10 mouse cellular contexts compared by ENCODE assay signal in genomic region chr12:71147641-71148040, GRCm38 (mm10). TPM values are rescaled to one million over a fixed set of nuclear protein-coding genes. Genes with fewer than 3 reads are reported as not detected.
DNase-seq lines count a peak whose midpoint lies in the region; ATAC-seq and TF ChIP-seq lines count a peak whose summit lies in the region.
"Had no signal": no experiment of that assay in that cellular context is flagged by ENCODE, and none has a peak within 500 bp of the region (broad histone marks: within the 10 kb centered on the region; RNA-seq: fewer than 3 reads in every experiment).

No protein-coding gene starts in this region.

- ATAC-seq in kidney, embryonic 14.5 days (ENCODE audit: low FRiP score, low TSS enrichment): no peak
- peak; percentile 49 for ATAC-seq in activated CD4-positive, CD25-positive, alpha-beta regulatory T cell, adult 4 months
- ATAC-seq in erythroid progenitor cell, adult 5-6 weeks (replicated peaks; ENCODE audit: low FRiP score, poor library complexity, severe bottlenecking): no peak

- no peak overlapping the region for H3K9ac ChIP-seq in kidney, embryonic 14.5 days (ENCODE audit: low read depth, low read length)
- H3K9ac ChIP-seq: limb, embryonic 15.5 days had no signal

- peak; percentile 89 for TF ChIP-seq CTCF in E14TG2a.4 (conservative IDR thresholded peaks at IDR 0.05; ENCODE audit: low read length)

- no peak overlapping the region for H3K4me3 ChIP-seq in kidney, embryonic 14.5 days (ENCODE audit: low read length)
- no peak overlapping the region for H3K4me3 ChIP-seq in E14TG2a.4 (replicated peaks; ENCODE audit: low read length)
- H3K4me3 ChIP-seq in embryonic facial prominence, embryonic 10.5 days: no peak overlapping the region
- H3K4me3 ChIP-seq: limb, embryonic 15.5 days had no signal

- H3K36me3 ChIP-seq in kidney, embryonic 14.5 days (ENCODE audit: control insufficient read depth, insufficient read depth, low read length): peaks cover 64% of the 10 kb centered on the region
- H3K36me3 ChIP-seq in E14TG2a.4 (ENCODE audit: insufficient read depth, low read length): peaks cover 89% of the 10 kb centered on the region
- peaks cover 95% of the 10 kb centered on the region for H3K36me3 ChIP-seq in embryonic facial prominence, embryonic 10.5 days (replicated peaks)

- no peaks in the 10 kb centered on the region for H3K9me3 ChIP-seq in kidney, embryonic 14.5 days (ENCODE audit: control insufficient read depth, low read length)
- no peaks in the 10 kb centered on the region for H3K9me3 ChIP-seq in E14TG2a.4 (ENCODE audit: low read length)
- no peaks in the 10 kb centered on the region for H3K9me3 ChIP-seq in embryonic facial prominence, embryonic 10.5 days
- H3K9me3 ChIP-seq: limb, embryonic 15.5 days had no signal

- H3K27ac ChIP-seq in kidney, embryonic 14.5 days (ENCODE audit: low read depth, low read length): no peak overlapping the region
- H3K27ac ChIP-seq in embryonic facial prominence, embryonic 10.5 days (replicated peaks): no peak overlapping the region
- H3K27ac ChIP-seq: limb, embryonic 15.5 days had no signal

- DNase-seq in kidney, adult 8-10 months: peak; percentile 26 to 62
- peak; percentile 13 for DNase-seq in embryonic facial prominence, embryonic 10.5 days (ENCODE audit: low spot score)
- DNase-seq in left cerebral cortex, postnatal 4 days: peak; percentile 39
- peak; percentile 57 for DNase-seq in retina, postnatal 1 day

- no peaks in the 10 kb centered on the region for H3K4me1 ChIP-seq in kidney, embryonic 14.5 days (ENCODE audit: control insufficient read depth, insufficient read depth, low read length)
- peaks cover 22% of the 10 kb centered on the region for H3K4me1 ChIP-seq in E14TG2a.4 (replicated peaks; ENCODE audit: low read depth, low read length)
- H3K4me1 ChIP-seq in embryonic facial prominence, embryonic 10.5 days: no peaks in the 10 kb centered on the region
- H3K4me1 ChIP-seq: limb, embryonic 15.5 days had no signal

- WGBS in kidney, embryonic 14.5 days: 89% methylated on average over 3 of the region's 3 CpGs
- WGBS in embryonic facial prominence, embryonic 10.5 days: 86% methylated on average over 3 of the region's 3 CpGs

- intact Hi-C loops in left cerebral cortex, postnatal 4 days (cut with DNase I): no loop called here

- H3K4me2 ChIP-seq in kidney, embryonic 14.5 days (replicated peaks; ENCODE audit: low read depth, low read length): no peak overlapping the region
- H3K4me2 ChIP-seq: limb, embryonic 15.5 days had no signal

- H3K27me3 ChIP-seq in kidney, embryonic 14.5 days (ENCODE audit: control insufficient read depth, insufficient read depth, low read length): no peaks in the 10 kb centered on the region
- no peaks in the 10 kb centered on the region for H3K27me3 ChIP-seq in E14TG2a.4 (ENCODE audit: insufficient read depth, low read length)
- H3K27me3 ChIP-seq in embryonic facial prominence, embryonic 10.5 days (replicated peaks; ENCODE audit: low read depth, poor library complexity, severe bottlenecking): no peaks in the 10 kb centered on the region
- H3K27me3 ChIP-seq: limb, embryonic 15.5 days had no signal

RNA-seq across cellular contexts. Expression of gene 2700049A03Rik, which starts 11.0 kb away (rescaled TPM):
- 13.7 and 19.8 TPM in 2 replicates for polyA plus RNA-seq in kidney, embryonic 14.5 days (2014; fragmentation: Nextera tagmentation; extraction: Ambion mirVana)
- 10 to 100 TPM in 1 of 2 experiments, 1 to 10 TPM in 1; 8.0 to 10.8 TPM for polyA plus RNA-seq in activated CD4-positive, CD25-positive, alpha-beta regulatory T cell, adult 4 months (2017; shearing (Covaris generic))
- 19.4 and 21.1 TPM in 2 replicates for polyA plus RNA-seq in embryonic facial prominence, embryonic 10.5 days (2016; fragmentation: Nextera tagmentation; extraction: Ambion mirVana)
- 10 to 100 TPM in 1 of 2 experiments, 1 to 10 TPM in 1; 9.5 to 10.2 TPM for total RNA-seq in left cerebral cortex, postnatal 4 days (2021)
- total RNA-seq in erythroid progenitor cell, adult 5-6 weeks (2015; ENCODE audit: low replicate concordance): 9.2 and 19.5 TPM in 2 replicates
- 16.0 and 17.3 TPM in 2 replicates for total RNA-seq in erythroid progenitor cell, adult 5-6 weeks (2017; ENCODE audit: low replicate concordance)

RNA-seq across cellular contexts. Expression of gene Timm9, which starts 11.2 kb away (rescaled TPM):
- polyA plus RNA-seq in kidney, embryonic 14.5 days (2014; fragmentation: Nextera tagmentation; extraction: Ambion mirVana): 90.7 and 114 TPM in 2 replicates
- polyA plus RNA-seq in activated CD4-positive, CD25-positive, alpha-beta regulatory T cell, adult 4 months (2017; shearing (Covaris generic)): 10 to 100 TPM; 33.1 to 38.3 TPM
- polyA plus RNA-seq in embryonic facial prominence, embryonic 10.5 days (2016; fragmentation: Nextera tagmentation; extraction: Ambion mirVana): 80.5 and 82.4 TPM in 2 replicates
- total RNA-seq in left cerebral cortex, postnatal 4 days (2021): 10 to 100 TPM; 71.2 to 75.9 TPM
- total RNA-seq in erythroid progenitor cell, adult 5-6 weeks (2015; ENCODE audit: low replicate concordance): 10.5 and 21.0 TPM in 2 replicates
- total RNA-seq in erythroid progenitor cell, adult 5-6 weeks (2017; ENCODE audit: low replicate concordance): 5.8 and 11.7 TPM in 2 replicates

RNA-seq across cellular contexts. Expression of gene Tomm20l, which starts 36.4 kb away (rescaled TPM):
- polyA plus RNA-seq in kidney, embryonic 14.5 days (2014; fragmentation: Nextera tagmentation; extraction: Ambion mirVana): not detected in 2 replicates
- not detected for polyA plus RNA-seq in activated CD4-positive, CD25-positive, alpha-beta regulatory T cell, adult 4 months (2017; shearing (Covaris generic))
- 0.40 TPM in 1 of 2 replicates, not detected in the other for polyA plus RNA-seq in embryonic facial prominence, embryonic 10.5 days (2016; fragmentation: Nextera tagmentation; extraction: Ambion mirVana)
- not detected for total RNA-seq in left cerebral cortex, postnatal 4 days (2021)
- total RNA-seq in erythroid progenitor cell, adult 5-6 weeks (2015; ENCODE audit: low replicate concordance): not detected in 2 replicates
- not detected in 2 replicates for total RNA-seq in erythroid progenitor cell, adult 5-6 weeks (2017; ENCODE audit: low replicate concordance)
- polyA plus RNA-seq: limb, embryonic 15.5 days; stomach, embryonic 14.5 days had no signal
